Mouse (Mus musculus): ENCODE measurements around the gene Gm21972. TPM values are rescaled to one million over a fixed set of nuclear protein-coding genes. Genes with fewer than 3 reads are reported as not detected.

The Gm21972 gene
- total RNA-seq, 2 experiments from 2014 or later: 1.0 to 2.2 TPM

- DNase-seq: no peak
- intact Hi-C loops (cut with DNase I): no loop called here
These were observed 26.6 kb downstream of the Gm21972 start for GRCm38 (mm10) chr1:86160059-86160458.

DNA sequence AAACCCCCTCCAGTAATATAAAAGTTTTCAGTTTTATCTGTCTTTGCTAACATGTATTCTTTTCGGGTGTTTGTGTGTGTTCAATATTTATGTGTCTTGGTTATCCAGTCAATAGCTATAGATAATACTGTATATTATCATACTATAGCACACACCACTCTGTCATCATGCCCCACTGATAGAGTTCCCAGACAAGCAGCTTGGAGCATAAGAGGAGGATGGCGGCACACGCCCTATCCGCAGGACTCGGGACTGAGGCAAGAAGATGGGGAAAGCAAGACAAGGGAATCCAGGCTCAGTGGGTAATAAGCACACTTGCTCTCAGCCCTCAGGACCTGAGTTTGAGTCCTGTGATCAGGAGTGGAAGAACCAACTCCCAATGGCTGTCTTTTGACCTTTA lies 27.0 kb downstream of the Gm21972 start:
- intact Hi-C loops (cut with DNase I): no loop called here
- no peak for DNase-seq

DNA sequence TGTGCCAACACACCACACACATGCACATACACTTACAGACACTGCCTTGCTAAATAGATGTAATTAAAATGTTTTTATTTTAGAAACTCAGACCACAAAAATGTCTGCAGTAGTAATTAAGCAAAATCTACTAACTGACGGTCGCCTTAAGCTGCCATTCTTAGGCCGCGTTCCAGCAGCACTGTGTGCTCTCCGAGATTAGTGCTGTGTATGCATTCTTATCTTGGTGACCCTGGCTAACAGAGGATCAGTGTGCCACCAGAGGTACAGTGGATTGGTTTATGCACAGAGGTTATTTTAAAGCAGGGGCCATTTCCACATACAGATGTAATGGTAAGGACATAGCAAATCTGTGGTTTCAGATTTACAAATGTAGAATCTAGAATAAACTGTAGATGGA lies 27.6 kb downstream of the Gm21972 start:
- intact Hi-C loops (cut with DNase I): no loop called here
- DNase-seq: no peak

DNA sequence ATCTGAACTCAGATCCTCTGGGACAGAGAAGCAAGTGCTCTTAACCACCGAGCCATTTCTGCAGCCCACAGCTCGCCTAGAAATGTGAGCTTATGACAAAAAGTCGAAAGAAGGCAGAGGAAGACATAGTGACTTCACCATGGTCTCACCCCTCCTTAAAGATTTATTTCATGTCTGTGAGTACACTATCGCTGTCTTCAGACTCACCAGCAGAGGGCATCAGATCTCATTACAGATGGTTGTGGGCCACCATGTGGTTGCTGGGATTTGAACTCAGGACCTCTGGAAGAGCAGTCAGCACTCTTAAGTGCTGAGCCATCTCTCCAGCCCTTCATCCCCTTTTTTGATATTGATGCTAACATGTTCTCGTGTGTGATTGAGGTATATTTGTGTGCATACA lies 41.2 kb downstream of the Gm21972 start:
- intact Hi-C loops (cut with DNase I): no loop called here
- DNase-seq: no peak

GRCm38 (mm10) chr1:86176066-86176465 lies 42.6 kb downstream of the Gm21972 start:
- DNase-seq: no peak
- intact Hi-C loops (cut with DNase I): no loop called here

DNA sequence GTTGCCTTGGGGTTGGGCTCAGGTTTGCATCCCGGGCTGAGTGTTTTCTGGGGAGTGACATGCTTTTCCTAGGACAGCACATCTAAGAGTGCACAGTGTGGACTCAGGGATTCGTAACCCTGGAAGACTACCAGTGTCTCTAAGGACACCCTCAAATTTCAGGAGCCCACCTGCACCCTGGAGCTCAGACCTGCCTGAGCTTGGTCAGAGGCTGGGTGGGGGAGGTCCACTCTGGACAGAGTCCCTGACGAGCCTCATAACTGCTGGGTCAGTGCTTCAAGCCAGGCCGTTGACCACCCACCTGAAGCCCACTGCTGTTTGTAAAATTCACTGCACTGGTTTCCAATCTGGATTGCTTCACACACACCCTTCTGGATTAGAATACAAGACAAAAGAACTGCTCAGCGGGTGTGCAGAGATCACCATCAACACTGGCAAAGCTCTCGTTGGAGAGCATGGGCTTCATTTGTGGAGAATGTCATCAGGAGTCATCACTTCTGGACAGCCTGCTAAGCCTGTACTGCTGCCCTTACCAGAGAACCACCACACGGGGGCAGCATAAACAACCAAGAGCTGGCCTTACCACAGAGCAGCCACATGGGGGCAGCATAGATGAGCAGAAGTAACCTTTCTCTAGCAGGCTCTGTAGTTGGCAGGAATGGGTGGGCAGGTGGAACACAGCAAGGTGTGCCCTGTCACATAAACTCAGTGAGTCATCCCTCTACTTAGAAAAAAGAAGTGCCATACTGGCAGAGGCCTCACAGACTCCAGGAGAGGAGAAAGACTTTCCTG lies 45.2 kb downstream of the Gm21972 start:
- peak; percentile 75 to 79 for DNase-seq
- intact Hi-C loops (cut with DNase I): loop anchor here (1.0 kb wide), 1 partner anchor 161 kb away; no protein-coding TSS in a partner anchor

GRCm38 (mm10) chr1:86182004-86182709 lies 48.7 kb downstream of the Gm21972 start:
- intact Hi-C loops (cut with DNase I): no loop called here
- DNase-seq: no peak

DNA sequence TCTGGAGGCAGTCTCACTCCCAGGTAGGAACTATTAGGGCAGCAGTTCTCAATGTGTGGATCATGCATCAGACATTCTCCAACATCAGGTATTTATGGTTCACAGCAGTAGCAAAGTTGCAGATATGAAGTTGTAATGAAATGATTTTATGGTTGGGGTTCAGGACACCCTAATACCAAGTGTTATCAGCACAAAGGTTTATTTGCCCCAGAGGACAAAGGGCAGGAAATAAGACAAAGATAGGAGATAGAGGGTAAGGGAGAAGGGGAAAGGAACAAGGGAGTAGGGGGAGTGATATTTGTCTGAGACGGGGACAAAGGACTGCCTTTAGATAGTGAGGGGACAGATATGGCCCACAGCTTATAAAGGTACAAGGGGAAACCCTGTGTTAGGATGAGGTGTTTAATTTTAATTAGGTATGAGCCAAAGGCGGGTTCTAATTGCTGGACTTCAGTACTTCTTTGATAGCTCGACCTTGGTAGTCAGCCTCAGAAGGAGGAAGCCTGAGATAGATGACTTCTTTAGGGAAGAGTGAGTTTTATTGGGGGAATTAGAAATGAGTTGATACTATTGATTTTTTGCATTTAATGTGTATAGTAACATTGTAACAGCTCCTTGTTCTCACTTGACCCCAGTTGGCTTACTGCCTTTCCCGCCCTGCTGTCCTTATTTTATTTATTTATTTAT lies 50.3 kb downstream of the Gm21972 start:
- intact Hi-C loops (cut with DNase I): no loop called here
- DNase-seq: no peak

GRCm38 (mm10) chr1:86186762-86187161 lies 53.3 kb downstream of the Gm21972 start:
- no peak for DNase-seq
- intact Hi-C loops (cut with DNase I): no loop called here

DNA sequence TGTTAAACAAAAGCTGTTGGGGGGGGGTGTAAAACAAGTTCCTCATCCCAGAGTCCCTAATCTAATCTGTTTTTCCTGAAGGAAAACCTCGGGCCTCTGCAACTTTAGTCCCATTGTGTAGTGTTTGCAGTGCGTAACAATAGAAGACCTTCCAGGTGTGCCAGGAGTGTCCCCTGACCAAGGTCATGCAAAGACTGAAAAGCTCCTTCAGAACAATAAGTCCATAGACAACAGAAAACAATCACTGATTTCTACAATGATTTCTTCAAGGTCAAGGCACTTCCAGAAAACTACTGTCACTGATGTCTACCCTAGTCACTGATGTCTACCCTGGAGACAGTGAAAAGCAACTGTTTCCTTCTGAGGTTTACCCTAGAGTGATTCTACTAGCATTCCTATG lies 54.4 kb downstream of the Gm21972 start:
- intact Hi-C loops (cut with DNase I): no loop called here
- DNase-seq: no peak

- intact Hi-C loops (cut with DNase I): no loop called here
- DNase-seq: no peak
These were observed 54.8 kb downstream of the Gm21972 start for GRCm38 (mm10) chr1:86188271-86188670.

- no peak for DNase-seq
- intact Hi-C loops (cut with DNase I): no loop called here
These were observed 55.7 kb downstream of the Gm21972 start for GRCm38 (mm10) chr1:86189034-86189702.

GRCm38 (mm10) chr1:86190843-86191242 lies 57.4 kb downstream of the Gm21972 start:
- no peak for DNase-seq
- intact Hi-C loops (cut with DNase I): no loop called here

DNA sequence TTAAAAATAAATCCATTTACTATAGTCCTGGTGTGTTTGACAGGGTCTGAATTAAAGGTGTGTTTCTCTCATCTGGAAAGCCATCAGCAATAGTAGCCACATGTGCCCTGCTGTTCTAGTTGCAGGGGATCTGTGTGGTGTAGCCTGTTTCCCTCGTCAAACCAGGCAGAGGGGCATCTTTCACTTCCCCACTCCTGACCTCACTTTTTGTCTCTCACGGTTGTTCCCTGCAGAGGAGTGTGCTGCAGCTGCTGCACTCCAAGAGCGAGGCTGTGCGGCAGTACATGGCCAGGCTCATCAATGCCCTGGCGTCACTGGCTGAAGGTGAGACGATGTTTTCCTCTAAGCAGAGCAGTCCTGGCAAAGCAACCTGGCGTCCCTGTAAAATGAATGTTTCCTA lies 60.6 kb downstream of the Gm21972 start:
- intact Hi-C loops (cut with DNase I): no loop called here
- no peak for DNase-seq

GRCm38 (mm10) chr1:86198276-86198675 lies 64.8 kb downstream of the Gm21972 start:
- intact Hi-C loops (cut with DNase I): no loop called here
- no peak for DNase-seq

DNA sequence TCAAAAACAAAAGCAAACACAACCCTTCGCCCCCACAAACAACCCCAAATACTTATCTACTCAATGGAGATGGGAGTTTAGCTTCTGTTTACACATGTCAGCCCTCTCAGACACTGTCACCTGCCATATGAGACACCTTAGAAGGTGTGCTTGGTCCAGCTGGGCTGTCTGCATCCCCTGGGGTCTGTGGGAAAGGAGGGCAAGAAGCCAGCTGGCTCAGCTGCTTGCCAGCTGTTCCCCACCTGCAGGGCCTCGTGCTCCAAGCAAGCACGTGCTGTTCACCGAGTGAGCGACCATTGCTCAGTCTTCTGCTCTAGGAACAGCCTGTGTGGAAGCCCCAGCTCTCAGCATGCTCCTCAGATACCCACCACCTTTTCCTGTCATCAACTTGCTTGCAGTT lies 65.6 kb downstream of the Gm21972 start:
- intact Hi-C loops (cut with DNase I): no loop called here
- DNase-seq: no peak

DNA sequence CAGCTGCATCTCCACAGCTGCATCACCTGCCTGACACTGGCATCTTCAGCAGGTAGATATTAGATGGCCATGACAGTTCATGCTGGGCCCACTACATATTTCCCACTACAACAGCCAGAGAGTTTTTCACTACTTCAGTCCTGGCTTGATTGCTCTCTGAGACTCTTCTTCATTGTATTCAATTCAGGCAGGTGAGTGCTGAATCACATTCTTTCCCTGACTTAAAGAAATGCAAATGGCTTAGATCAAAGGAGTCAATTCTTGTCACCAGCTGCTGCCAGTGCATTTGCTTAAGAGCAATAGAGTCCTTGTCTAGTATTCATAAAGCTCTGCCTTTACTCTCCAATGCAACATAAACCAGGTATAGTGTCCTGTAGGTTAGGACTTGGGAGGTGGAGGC lies 67.9 kb downstream of the Gm21972 start:
- intact Hi-C loops (cut with DNase I): no loop called here
- no peak for DNase-seq

GRCm38 (mm10) chr1:86202617-86203219 lies 69.3 kb downstream of the Gm21972 start:
- intact Hi-C loops (cut with DNase I): no loop called here
- DNase-seq: no peak

DNA sequence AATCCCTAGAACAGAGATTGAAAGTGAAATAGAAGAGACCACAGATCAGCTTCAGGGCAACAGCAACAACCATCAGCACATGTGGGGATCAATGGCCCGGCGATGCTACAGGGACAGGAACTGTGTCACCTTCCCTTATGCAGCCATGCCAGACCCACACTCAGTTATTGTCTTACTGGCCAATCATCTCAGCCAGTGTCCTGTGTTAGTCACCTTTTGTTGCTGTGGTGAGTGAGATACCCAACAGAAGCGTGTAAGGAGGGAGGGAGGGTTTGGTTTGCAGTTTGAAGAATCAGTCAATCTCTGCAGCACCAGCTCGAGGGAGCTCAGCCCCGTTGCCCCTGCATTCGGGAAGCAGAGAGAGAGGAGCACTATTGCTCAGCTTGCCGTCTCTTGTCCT lies 77.2 kb downstream of the Gm21972 start:
- intact Hi-C loops (cut with DNase I): no loop called here
- DNase-seq: no peak

- DNase-seq: no peak
- intact Hi-C loops (cut with DNase I): no loop called here
These were observed 78.1 kb downstream of the Gm21972 start for GRCm38 (mm10) chr1:86211498-86211897.

All from heart, postnatal 36 days (tissue).